Mouse (Mus musculus): ENCODE results near the gene Scn2a. TPM values are rescaled to one million over a fixed set of nuclear protein-coding genes. Genes with fewer than 3 reads are reported as not detected.

Gene Scn2a
- total and polyA plus RNA-seq, 3 experiments, result 0.59 to 4.8 (median 2.3) TPM

DNA sequence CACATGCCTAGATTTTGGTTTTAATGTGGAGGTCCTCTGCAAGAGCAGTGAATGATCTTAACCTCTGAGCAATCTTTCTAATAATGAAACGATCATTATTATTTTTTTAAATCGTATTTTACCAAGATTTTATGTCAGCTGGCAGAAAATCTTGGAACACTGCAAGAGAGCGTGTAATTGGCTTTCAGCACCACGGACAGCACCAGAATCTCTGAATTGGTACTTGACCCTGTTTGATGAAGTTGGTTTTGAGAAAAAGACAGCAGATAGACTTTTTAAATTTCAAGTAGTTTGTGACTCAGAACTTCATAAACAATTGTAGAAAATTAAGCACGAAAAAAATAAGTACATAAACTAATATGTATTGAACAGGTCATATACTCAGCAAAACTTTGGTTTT, 790 bp upstream of the Scn2a start:
- H3K27ac ChIP-seq (ENCODE audit: insufficient read depth, low read depth), result no peak overlapping the region
- dilution Hi-C loops (cut with MboI; ENCODE audit: extremely low pct_ligation_motif_present, extremely low pct_unique_long_range_greater_than_20kb, low sequenced_read_pairs) (no loop called here), in situ Hi-C loops (cut with MboI; ENCODE audit: low pct_ligation_motif_present, low pct_unique_long_range_greater_than_20kb, low sequenced_read_pairs) (no loop called here)
- no peak overlapping the region for H3K9ac ChIP-seq (ENCODE audit: insufficient read depth, low read depth)
- TF ChIP-seq SMC3 (IDR thresholded peaks at IDR 0.05; ENCODE audit: low read depth, low read length) (no peak), MXI1 (IDR thresholded peaks at IDR 0.05; ENCODE audit: low read depth, low read length) (no peak), EP300 (IDR thresholded peaks at IDR 0.05; ENCODE audit: low read length) (no peak)
- no peak overlapping the region for H3K4me3 ChIP-seq (replicated peaks in 1 of 3; ENCODE audit: low read depth in 2 of 3, low read length in 2 of 3, poor library complexity in 1 of 3)
- no peaks in the 10 kb centered on the region for H3K9me3 ChIP-seq (replicated peaks; ENCODE audit: low read length)
- H3K4me2 ChIP-seq (ENCODE audit: insufficient read depth, low read depth, poor library complexity, severe bottlenecking), result no peak overlapping the region
- peak; percentile 26 for DNase-seq (ENCODE audit: extremely low read depth)
- H3K36me3 ChIP-seq (replicated peaks in 1 of 2; ENCODE audit: control insufficient read depth in 1 of 2, insufficient read depth in 1 of 2, low read length in 1 of 2), result no peaks in the 10 kb centered on the region
- H3K27me3 ChIP-seq (replicated peaks), result no peaks in the 10 kb centered on the region
- no peaks in the 10 kb centered on the region for H3K4me1 ChIP-seq (ENCODE audit: control insufficient read depth in 1 of 2, insufficient read depth in 2 of 2)
- H3K79me2 ChIP-seq (replicated peaks; ENCODE audit: control insufficient read depth, extremely low read depth, insufficient read depth, poor library complexity, severe bottlenecking), result no peaks in the 10 kb centered on the region

DNA sequence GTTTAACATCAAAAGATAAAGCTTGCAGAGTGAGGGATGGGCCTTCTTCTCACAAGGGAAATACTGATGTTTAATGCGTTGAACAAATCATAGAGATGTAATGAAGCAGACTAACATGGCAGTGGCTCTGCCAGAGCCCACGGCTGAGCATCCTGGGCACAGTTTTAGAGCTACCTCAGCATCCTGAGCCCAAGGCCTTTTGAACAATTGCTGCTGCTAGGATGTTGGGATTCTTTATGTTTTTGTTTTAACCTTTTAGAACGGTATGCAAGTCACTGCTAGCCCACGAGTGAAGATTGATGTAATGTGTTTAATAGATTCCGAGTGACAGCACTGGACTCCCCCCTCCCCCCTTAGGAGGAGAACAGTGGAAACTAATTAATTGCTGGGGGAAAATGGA, 683 bp downstream of the Scn2a start:
- no peak for DNase-seq (ENCODE audit: extremely low read depth)
- dilution Hi-C loops (cut with MboI; ENCODE audit: extremely low pct_ligation_motif_present, extremely low pct_unique_long_range_greater_than_20kb, low sequenced_read_pairs), result no loop called here

DNA sequence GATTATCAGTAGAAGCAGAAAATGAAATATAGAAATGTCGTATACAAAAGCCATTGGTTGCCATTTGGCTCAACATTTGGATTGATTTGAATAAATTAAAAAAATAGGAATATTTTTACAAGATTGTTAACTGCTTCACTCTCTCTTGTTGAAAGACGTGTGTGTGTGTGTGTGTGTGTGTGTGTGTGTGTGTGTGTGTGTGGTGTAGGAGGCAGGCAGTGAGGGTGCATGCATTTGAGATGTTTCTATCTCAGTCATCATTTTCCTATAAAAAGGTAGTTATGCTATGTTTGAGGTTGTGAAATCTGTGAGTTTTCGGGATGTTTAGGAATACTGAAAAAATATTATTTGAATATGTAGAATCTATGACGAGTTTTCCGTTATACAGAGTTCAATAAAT, 1.3 kb downstream of the Scn2a start:
- H3K27ac ChIP-seq (ENCODE audit: insufficient read depth, low read depth), result no peak overlapping the region
- H3K79me2 ChIP-seq (replicated peaks; ENCODE audit: control insufficient read depth, extremely low read depth, insufficient read depth, poor library complexity, severe bottlenecking), result no peaks in the 10 kb centered on the region
- H3K4me1 ChIP-seq (ENCODE audit: control insufficient read depth in 1 of 2, insufficient read depth in 2 of 2), result no peaks in the 10 kb centered on the region
- no peaks in the 10 kb centered on the region for H3K9me3 ChIP-seq (replicated peaks; ENCODE audit: low read length)
- H3K27me3 ChIP-seq (replicated peaks), result no peaks in the 10 kb centered on the region
- no peak overlapping the region for H3K9ac ChIP-seq (ENCODE audit: insufficient read depth, low read depth)
- in situ Hi-C loops (cut with MboI; ENCODE audit: low pct_ligation_motif_present, low pct_unique_long_range_greater_than_20kb, low sequenced_read_pairs), result no loop called here
- H3K4me2 ChIP-seq (ENCODE audit: insufficient read depth, low read depth, poor library complexity, severe bottlenecking), result no peak overlapping the region
- no peak overlapping the region for H3K4me3 ChIP-seq (replicated peaks in 1 of 3; ENCODE audit: low read depth in 2 of 3, low read length in 2 of 3, poor library complexity in 1 of 3)
- TF ChIP-seq ETS1 (conservative IDR thresholded peaks at IDR 0.05; ENCODE audit: low read depth, low read length) (no peak), E2F4 (IDR thresholded peaks at IDR 0.05; ENCODE audit: insufficient replicate concordance, low read depth, low read length) (no peak), MAFK (IDR thresholded peaks at IDR 0.05; ENCODE audit: insufficient replicate concordance, low read length) (no peak), PAX5 (IDR thresholded peaks at IDR 0.05; ENCODE audit: low read length) (no peak), IRF4 (IDR thresholded peaks at IDR 0.05; ENCODE audit: low read depth, low read length) (no peak), SIN3A (IDR thresholded peaks at IDR 0.05; ENCODE audit: low read length) (no peak), MYC (IDR thresholded peaks at IDR 0.05; ENCODE audit: low read depth, low read length) (no peak), CTCF (conservative IDR thresholded peaks at IDR 0.05 in 1 of 2, IDR thresholded peaks at IDR 0.05 in 1 of 2; ENCODE audit: low read depth in 2 of 2, low read length in 2 of 2) (no peak), ZNF384 (IDR thresholded peaks at IDR 0.05; ENCODE audit: low read depth, low read length) (no peak), NRF1 (IDR thresholded peaks at IDR 0.05; ENCODE audit: low read depth, low read length) (no peak)
- dilution Hi-C loops (cut with MboI; ENCODE audit: extremely low pct_ligation_motif_present, extremely low pct_unique_long_range_greater_than_20kb, low sequenced_read_pairs), result no loop called here
- DNase-seq (ENCODE audit: extremely low read depth), result no peak
- H3K36me3 ChIP-seq (replicated peaks in 1 of 2; ENCODE audit: control insufficient read depth in 1 of 2, insufficient read depth in 1 of 2, low read length in 1 of 2), result no peaks in the 10 kb centered on the region

More for the DNA sequence above, 683 bp downstream of the Scn2a start:
- no peaks in the 10 kb centered on the region for H3K4me1 ChIP-seq (ENCODE audit: control insufficient read depth in 1 of 2, insufficient read depth in 2 of 2)
- H3K27ac ChIP-seq (ENCODE audit: insufficient read depth, low read depth), result no peak overlapping the region
- no peaks in the 10 kb centered on the region for H3K79me2 ChIP-seq (replicated peaks; ENCODE audit: control insufficient read depth, extremely low read depth, insufficient read depth, poor library complexity, severe bottlenecking)
- H3K9me3 ChIP-seq (replicated peaks; ENCODE audit: low read length), result no peaks in the 10 kb centered on the region
- H3K27me3 ChIP-seq (replicated peaks), result no peaks in the 10 kb centered on the region
- no peak overlapping the region for H3K9ac ChIP-seq (ENCODE audit: insufficient read depth, low read depth)
- in situ Hi-C loops (cut with MboI; ENCODE audit: low pct_ligation_motif_present, low pct_unique_long_range_greater_than_20kb, low sequenced_read_pairs), result no loop called here
- no peaks in the 10 kb centered on the region for H3K36me3 ChIP-seq (replicated peaks in 1 of 2; ENCODE audit: control insufficient read depth in 1 of 2, insufficient read depth in 1 of 2, low read length in 1 of 2)
- H3K4me2 ChIP-seq (ENCODE audit: insufficient read depth, low read depth, poor library complexity, severe bottlenecking), result no peak overlapping the region
- H3K4me3 ChIP-seq (replicated peaks in 1 of 3; ENCODE audit: low read depth in 2 of 3, low read length in 2 of 3, poor library complexity in 1 of 3), result no peak overlapping the region
- no peak for TF ChIP-seq KAT2A (IDR thresholded peaks at IDR 0.05; ENCODE audit: insufficient replicate concordance, low read length)
- TF ChIP-seq ZMIZ1 (IDR thresholded peaks at IDR 0.05; ENCODE audit: low read depth, low read length), result no peak
- TF ChIP-seq ZNF384 (IDR thresholded peaks at IDR 0.05; ENCODE audit: low read depth, low read length), result no peak
- no peak for TF ChIP-seq USF1 (IDR thresholded peaks at IDR 0.05; ENCODE audit: low read depth, low read length)
- TF ChIP-seq ELF1 (IDR thresholded peaks at IDR 0.05; ENCODE audit: low read depth, low read length), result no peak
- no peak for TF ChIP-seq TBP (conservative IDR thresholded peaks at IDR 0.05; ENCODE audit: low read depth, low read length)
- TF ChIP-seq PAX5 (IDR thresholded peaks at IDR 0.05; ENCODE audit: low read length), result no peak
- no peak for TF ChIP-seq MAFK (IDR thresholded peaks at IDR 0.05; ENCODE audit: insufficient replicate concordance, low read length)
- no peak for TF ChIP-seq MAZ (IDR thresholded peaks at IDR 0.05; ENCODE audit: low read depth, low read length)
- TF ChIP-seq MYC (IDR thresholded peaks at IDR 0.05; ENCODE audit: low read depth, low read length), result no peak
- TF ChIP-seq CHD2 (IDR thresholded peaks at IDR 0.05; ENCODE audit: low read length), result no peak
- TF ChIP-seq UBTF (IDR thresholded peaks at IDR 0.05; ENCODE audit: low read depth, low read length), result no peak
- no peak for TF ChIP-seq MAX (IDR thresholded peaks at IDR 0.05; ENCODE audit: low read length)
- no peak for TF ChIP-seq CTCF (conservative IDR thresholded peaks at IDR 0.05 in 1 of 2, IDR thresholded peaks at IDR 0.05 in 1 of 2; ENCODE audit: low read depth in 2 of 2, low read length in 2 of 2)
- TF ChIP-seq ZC3H11A (IDR thresholded peaks at IDR 0.05; ENCODE audit: low read depth, low read length), result no peak
- no peak for TF ChIP-seq JUN (IDR thresholded peaks at IDR 0.05; ENCODE audit: insufficient read depth, low read depth, low read length)
- no peak for TF ChIP-seq HCFC1 (IDR thresholded peaks at IDR 0.05; ENCODE audit: low read depth, low read length)
